Mouse (Mus musculus) midbrain, embryonic 15.5 days (tissue): ENCODE measurements around the gene Klhl8. TPM values are rescaled to one million over a fixed set of nuclear protein-coding genes. Genes with fewer than 3 reads are reported as not detected.

Source experiments
- ATAC-seq: fragments of 200-750 bp; cut with Nextera tagmentation; replicated peaks from 2 replicates; pipeline ENCODE4 v1.8.0; 2017; ENCODE audit warnings: moderate TSS enrichment
- H3K27ac ChIP-seq: fragments of 300-500 bp; sonication (generic); 2 replicates; pipeline ENCODE4 v1.5.1; 2015; ENCODE audit warnings: mild to moderate bottlenecking, inconsistent platforms
- H3K27me3 ChIP-seq: fragments of 300-500 bp; sonication (generic); replicated peaks from 2 replicates; pipeline ENCODE4 v1.6.1; 2015; ENCODE audit warnings: inconsistent platforms
- H3K36me3 ChIP-seq: fragments of 300-500 bp; sonication (generic); replicated peaks from 2 replicates; pipeline ENCODE4 v1.6.1; 2015; ENCODE audit warnings: inconsistent platforms
- H3K4me1 ChIP-seq: fragments of 300-500 bp; sonication (generic); 2 replicates; pipeline ENCODE4 v1.6.1; 2015; ENCODE audit warnings: inconsistent platforms
- H3K4me2 ChIP-seq: fragments of 300-500 bp; sonication (generic); 2 replicates; pipeline ENCODE4 v1.6.1; 2015; ENCODE audit warnings: inconsistent platforms, mild to moderate bottlenecking, moderate library complexity
- H3K4me3 ChIP-seq: fragments of 300-500 bp; sonication (generic); 2 replicates; pipeline ENCODE4 v1.5.1; 2015; ENCODE audit warnings: mild to moderate bottlenecking, inconsistent platforms
- H3K9ac ChIP-seq: fragments of 300-500 bp; sonication (generic); 2 replicates; pipeline ENCODE4 v1.6.1; 2015; ENCODE audit warnings: mild to moderate bottlenecking, inconsistent platforms
- H3K9me3 ChIP-seq: fragments of 300-500 bp; sonication (generic); 2 replicates; pipeline ENCODE4 v1.6.1; 2016; ENCODE audit warnings: inconsistent platforms
- WGBS: fragments of 180-500 bp; shearing (Covaris S2); methylation state at CpG from one replicate; pipeline ENCODE4 v1.1.7; 2015; ENCODE audit warnings: mixed read lengths; 5-methylcytosine and 5-hydroxymethylcytosine counted together
- polyA plus RNA-seq: library from polyadenylated mRNA; unstranded; fragments of >200 nt; fragmentation: Nextera tagmentation; extraction: Ambion mirVana; gene quantifications from 2 replicates; pipeline ENCODE4 v1.2.1, GENCODE M21; 2015

Klhl8 gene
- polyA plus RNA-seq, 1 experiment from 2014 or later = 46.4 TPM

DNA sequence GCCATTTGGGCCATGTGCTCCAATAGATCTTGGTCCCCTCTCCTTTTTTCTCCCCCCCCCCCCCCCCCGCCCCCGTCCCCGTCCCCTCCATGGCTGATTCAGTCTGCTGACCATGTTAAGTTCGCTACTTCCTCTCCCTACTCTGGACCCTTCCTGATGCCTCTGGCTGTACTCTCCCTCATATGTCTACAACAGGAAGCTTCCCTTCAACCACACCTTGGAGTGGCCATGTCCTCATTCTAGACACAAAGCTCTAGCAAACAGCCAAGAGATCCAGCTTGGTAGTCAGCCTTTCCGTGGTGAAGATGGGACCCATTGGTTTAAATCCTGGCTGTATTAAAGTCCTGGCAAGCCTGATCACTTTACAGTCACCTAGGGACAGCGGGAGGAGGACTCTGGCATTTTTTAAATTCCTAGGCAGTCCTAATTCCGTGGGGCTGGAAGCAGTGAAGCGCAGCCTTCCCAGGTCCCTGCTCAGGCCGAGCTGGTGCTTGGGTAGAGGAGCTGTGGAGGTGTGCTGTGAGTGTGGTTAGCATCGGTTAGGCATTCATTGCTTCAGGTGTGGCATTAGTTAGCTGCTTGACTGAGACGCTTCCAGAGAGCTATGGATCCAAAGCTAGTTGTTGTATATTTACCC is 74.8 kb downstream of the Klhl8 start:
- Histone ChIP-seq H3K4me2 (no peak overlapping the region), H3K27me3 (no peaks in the 10 kb centered on the region), H3K9me3 (no peaks in the 10 kb centered on the region), H3K36me3 (no peaks in the 10 kb centered on the region), H3K4me1 (no peaks in the 10 kb centered on the region), H3K9ac (no peak overlapping the region), H3K27ac (no peak overlapping the region), H3K4me3 (no peak overlapping the region)
- 68% methylated on average over 10 of the region's 11 CpGs for WGBS
- ATAC-seq = no peak

DNA sequence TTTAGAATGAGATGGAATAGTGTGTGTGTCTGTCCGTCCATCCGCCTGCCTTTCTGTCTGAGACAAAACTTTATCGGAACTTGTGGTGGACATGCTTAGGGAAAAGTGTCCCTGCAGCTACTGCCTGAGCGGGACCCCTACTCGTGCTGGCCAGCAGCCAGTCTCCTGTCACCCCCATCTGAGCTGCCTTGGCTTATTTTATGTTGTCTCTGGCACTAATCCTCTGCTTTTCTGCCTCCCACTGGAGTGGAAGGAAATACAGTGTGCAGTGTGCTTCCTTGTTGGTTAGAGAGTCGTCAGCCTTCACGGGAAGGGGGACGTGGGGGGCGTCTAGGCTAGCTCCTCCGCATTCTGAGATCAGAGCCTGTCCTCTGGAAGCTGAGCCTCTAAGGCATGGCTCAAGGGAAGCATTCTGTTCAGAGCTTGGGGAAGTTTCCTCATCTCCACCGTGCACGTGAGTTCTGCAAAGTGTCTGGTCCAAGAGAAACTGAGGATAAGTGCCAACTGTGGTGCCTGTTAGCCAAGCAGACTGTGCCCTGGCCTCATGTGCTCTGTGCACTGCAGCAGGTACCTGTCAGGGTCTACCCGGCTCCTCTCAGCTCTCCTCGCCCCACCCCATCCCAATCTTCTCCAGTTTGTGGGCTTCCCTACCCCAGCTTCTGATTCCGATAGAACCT is 75.5 kb downstream of the Klhl8 start:
- 77% methylated on average over 15 of the region's 15 CpGs for WGBS
- H3K4me1 ChIP-seq = no peaks in the 10 kb centered on the region
- no peak overlapping the region for H3K4me3 ChIP-seq
- no peaks in the 10 kb centered on the region for H3K27me3 ChIP-seq
- H3K27ac ChIP-seq = no peak overlapping the region
- H3K36me3 ChIP-seq = no peaks in the 10 kb centered on the region
- no peaks in the 10 kb centered on the region for H3K9me3 ChIP-seq
- no peak for ATAC-seq
- no peak overlapping the region for H3K4me2 ChIP-seq
- H3K9ac ChIP-seq = no peak overlapping the region

DNA sequence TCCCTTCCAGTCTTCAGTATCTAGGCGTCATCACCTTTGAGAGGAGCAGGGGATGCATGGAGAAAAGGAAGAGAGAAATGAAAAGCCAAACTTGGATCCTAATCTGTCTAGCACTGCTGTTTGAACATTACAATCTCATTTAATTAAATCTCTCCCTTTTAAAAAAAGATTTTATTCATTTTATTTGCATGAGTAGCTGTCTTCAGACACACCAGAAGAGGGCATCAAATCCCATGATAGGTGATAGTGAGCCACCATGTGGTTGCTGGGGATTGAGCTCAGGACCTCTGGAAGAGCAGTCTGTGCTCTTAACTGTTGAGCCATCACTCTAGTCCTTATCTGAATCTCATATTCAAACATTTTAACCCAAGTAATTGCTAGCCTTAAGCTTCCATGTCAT is 80.2 kb downstream of the Klhl8 start:
- 95% methylated on average over 1 of the region's 1 CpGs for WGBS
- H3K36me3 ChIP-seq = no peaks in the 10 kb centered on the region
- H3K4me3 ChIP-seq = no peak overlapping the region
- H3K9ac ChIP-seq = no peak overlapping the region
- no peaks in the 10 kb centered on the region for H3K27me3 ChIP-seq
- no peak overlapping the region for H3K27ac ChIP-seq
- no peaks in the 10 kb centered on the region for H3K9me3 ChIP-seq
- H3K4me2 ChIP-seq = no peak overlapping the region
- no peaks in the 10 kb centered on the region for H3K4me1 ChIP-seq
- no peak for ATAC-seq

DNA sequence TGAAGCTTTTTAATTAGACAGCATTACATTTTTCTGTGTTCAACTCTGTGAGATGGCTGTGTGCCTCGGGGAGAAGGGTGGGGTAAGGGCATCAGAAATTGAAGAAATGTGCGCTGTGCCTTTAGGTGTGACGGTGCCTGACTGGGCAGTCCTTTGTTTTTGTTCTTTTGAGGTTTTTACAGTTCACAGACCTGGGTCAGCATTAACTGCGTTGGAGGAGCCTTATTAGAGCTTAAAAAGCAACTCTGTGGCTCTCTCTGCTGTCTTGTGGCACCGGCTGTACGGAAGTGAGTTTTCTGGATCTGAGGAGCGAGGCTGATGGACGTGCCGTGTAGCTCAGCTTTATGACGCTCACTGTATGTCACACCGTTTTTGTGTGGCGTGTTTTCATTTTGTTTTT is 81.9 kb downstream of the Klhl8 start:
- WGBS = 69% methylated on average over 12 of the region's 12 CpGs
- no peaks in the 10 kb centered on the region for H3K36me3 ChIP-seq
- no peak overlapping the region for H3K4me3 ChIP-seq
- H3K27ac ChIP-seq = no peak overlapping the region
- no peaks in the 10 kb centered on the region for H3K4me1 ChIP-seq
- no peaks in the 10 kb centered on the region for H3K27me3 ChIP-seq
- H3K9me3 ChIP-seq = no peaks in the 10 kb centered on the region
- no peak for ATAC-seq
- no peak overlapping the region for H3K4me2 ChIP-seq
- no peak overlapping the region for H3K9ac ChIP-seq

DNA sequence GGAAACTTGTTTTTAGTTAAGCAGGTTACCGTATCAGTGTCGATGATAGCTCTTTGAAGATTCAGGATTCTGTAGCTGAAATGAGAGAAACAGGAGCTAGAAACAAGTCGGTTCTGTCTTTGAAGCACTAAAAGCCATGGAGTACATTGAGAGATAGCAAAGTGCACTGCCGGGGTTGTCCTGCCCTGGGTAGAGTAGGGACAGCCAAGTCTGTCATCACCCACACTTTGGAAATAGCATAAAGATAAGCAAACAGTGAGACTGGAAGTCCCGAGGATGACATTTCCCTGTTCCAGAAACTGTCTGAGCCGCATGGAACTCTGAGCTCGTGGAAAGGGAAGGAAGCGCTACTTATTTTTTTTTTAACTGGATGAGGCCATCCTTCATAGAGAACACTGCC is 82.3 kb downstream of the Klhl8 start:
- H3K27ac ChIP-seq = no peak overlapping the region
- H3K4me2 ChIP-seq = no peak overlapping the region
- no peak for ATAC-seq
- WGBS = 84% methylated on average over 8 of the region's 8 CpGs
- H3K36me3 ChIP-seq = no peaks in the 10 kb centered on the region
- no peaks in the 10 kb centered on the region for H3K27me3 ChIP-seq
- H3K9me3 ChIP-seq = no peaks in the 10 kb centered on the region
- no peak overlapping the region for H3K4me3 ChIP-seq
- no peaks in the 10 kb centered on the region for H3K4me1 ChIP-seq
- no peak overlapping the region for H3K9ac ChIP-seq

DNA sequence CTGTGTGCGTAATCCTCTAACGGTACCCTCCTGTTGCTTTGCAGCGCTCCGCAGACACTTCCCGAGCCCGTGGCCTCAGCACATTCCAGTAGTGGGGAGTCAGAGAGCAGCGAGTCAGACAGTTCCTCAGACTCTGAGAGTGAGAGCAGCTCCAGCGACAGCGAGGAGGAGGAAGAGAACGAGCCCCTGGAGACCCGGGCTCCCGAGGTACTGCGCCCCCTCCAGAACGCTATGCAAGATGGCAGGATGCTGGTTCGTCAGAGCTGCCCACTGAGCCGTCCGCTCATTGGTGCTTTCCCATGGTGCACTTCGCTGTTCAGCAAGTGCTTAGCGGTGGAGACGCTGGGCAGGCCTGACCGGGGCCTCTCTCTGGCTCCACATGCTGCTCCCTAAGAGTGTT is 82.8 kb downstream of the Klhl8 start:
- no peak overlapping the region for H3K4me2 ChIP-seq
- no peak for ATAC-seq
- no peaks in the 10 kb centered on the region for H3K27me3 ChIP-seq
- H3K9ac ChIP-seq = no peak overlapping the region
- no peaks in the 10 kb centered on the region for H3K9me3 ChIP-seq
- H3K27ac ChIP-seq = no peak overlapping the region
- no peaks in the 10 kb centered on the region for H3K36me3 ChIP-seq
- H3K4me1 ChIP-seq = no peaks in the 10 kb centered on the region
- 86% methylated on average over 21 of the region's 21 CpGs for WGBS
- no peak overlapping the region for H3K4me3 ChIP-seq

DNA sequence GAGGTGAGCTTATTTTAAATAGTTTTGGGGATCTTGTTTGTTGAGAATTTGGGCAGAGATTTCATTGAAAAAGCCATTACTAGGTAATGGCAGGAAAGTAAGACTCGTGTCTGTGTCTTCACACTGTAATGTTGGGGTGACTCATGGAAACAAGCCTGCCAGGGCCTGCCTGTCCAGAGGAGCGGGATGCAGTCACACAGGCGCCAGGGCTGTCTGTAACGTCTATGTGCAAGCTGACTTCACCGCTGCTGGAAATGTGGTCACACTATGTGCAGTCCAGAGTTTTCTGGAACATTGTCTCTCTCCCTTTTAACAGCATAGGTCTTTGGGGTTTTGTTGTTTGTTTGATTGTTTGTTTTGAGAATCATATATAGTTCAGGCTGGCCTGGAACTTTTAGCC is 88.1 kb downstream of the Klhl8 start:
- H3K4me1 ChIP-seq = no peaks in the 10 kb centered on the region
- no peaks in the 10 kb centered on the region for H3K9me3 ChIP-seq
- H3K27me3 ChIP-seq = no peaks in the 10 kb centered on the region
- no peak overlapping the region for H3K9ac ChIP-seq
- H3K27ac ChIP-seq = no peak overlapping the region
- ATAC-seq = no peak
- 93% methylated on average over 5 of the region's 5 CpGs for WGBS
- H3K36me3 ChIP-seq = no peaks in the 10 kb centered on the region
- H3K4me3 ChIP-seq = no peak overlapping the region
- no peak overlapping the region for H3K4me2 ChIP-seq

DNA sequence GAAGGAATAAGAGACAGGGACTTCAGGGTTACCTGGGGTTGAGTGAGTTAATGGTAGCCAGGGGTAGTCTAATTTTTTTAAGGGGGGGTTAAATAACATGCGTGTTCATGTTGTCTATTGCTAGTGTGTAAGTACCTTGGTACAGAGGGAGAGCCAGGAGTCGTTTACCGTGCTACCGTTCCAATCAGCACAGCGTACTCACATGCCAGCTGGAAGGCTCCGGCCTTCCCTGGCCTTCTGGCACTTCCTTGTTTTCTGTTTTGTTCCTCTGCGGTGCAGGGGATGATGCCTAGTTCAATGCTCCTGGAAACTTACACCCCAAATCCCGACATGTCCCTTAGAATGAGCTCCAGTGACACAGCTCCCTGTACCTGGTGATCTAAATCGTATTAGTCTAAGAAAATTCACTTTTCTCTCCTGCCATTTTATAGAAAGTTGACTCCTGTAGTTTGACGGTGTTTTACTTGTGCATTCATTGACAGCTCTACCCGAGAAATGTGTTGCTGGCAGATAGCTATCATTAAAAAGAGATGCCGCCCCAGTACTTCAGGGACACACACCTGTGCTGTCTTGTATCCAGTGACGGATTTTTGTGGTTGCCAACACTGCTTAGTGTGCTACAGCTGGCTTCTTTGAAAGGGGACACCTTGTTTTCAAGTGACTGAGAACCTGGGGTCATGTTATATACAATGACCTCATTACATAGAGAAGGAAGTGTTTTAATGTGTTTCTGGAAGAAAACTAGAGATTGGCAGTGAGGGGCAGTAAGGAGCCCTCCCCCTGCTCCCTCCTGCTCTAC is 89.4 kb downstream of the Klhl8 start:
- Histone ChIP-seq H3K27ac (no peak overlapping the region), H3K4me1 (no peaks in the 10 kb centered on the region), H3K9ac (no peak overlapping the region), H3K36me3 (no peaks in the 10 kb centered on the region), H3K9me3 (no peaks in the 10 kb centered on the region), H3K4me3 (no peak overlapping the region), H3K27me3 (no peaks in the 10 kb centered on the region), H3K4me2 (no peak overlapping the region)
- WGBS = 82% methylated on average over 13 of the region's 13 CpGs
- no peak for ATAC-seq

DNA sequence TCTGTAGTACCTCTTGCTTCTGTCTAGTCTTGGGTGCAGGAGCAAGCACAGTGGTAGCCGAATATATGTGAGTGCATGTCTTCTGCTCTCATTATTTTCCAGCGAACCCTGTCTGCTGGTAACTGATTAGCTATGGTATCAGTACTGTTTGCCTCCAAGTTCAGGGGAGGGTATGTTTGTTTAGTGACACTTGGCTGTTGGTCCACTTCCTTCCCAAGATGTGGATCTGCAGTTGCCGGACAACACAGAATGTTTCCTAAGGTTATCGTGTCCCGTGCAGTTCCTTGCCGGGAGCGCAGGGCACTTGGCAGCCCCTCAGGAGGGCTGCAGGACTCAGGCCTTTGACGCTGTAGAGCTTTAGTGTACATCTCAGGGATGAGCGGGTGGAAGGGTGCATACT is 90.0 kb downstream of the Klhl8 start:
- H3K9me3 ChIP-seq = no peaks in the 10 kb centered on the region
- H3K27ac ChIP-seq = no peak overlapping the region
- ATAC-seq = no peak
- 88% methylated on average over 9 of the region's 9 CpGs for WGBS
- H3K9ac ChIP-seq = no peak overlapping the region
- no peaks in the 10 kb centered on the region for H3K27me3 ChIP-seq
- H3K4me1 ChIP-seq = no peaks in the 10 kb centered on the region
- no peak overlapping the region for H3K4me2 ChIP-seq
- H3K4me3 ChIP-seq = no peak overlapping the region
- no peaks in the 10 kb centered on the region for H3K36me3 ChIP-seq

DNA sequence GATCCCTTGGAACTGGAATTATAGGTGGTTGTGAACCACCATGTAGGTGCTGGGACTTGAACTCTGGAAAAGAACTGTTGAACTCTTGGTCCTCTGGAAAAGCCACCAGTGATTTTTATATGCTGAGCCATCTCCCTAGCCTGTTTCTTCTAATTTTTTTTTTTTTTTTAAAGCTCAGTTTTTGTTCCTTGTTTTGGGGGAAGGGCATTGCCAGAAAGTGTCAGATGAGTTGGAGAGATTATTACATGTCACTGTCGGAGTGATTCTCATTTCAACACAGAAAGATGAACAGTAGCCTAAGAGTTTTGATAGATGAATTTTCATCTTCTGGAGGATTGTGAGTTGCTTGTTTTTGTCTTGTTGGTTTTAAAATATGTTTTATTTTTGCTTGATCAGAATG is 91.4 kb downstream of the Klhl8 start:
- Histone ChIP-seq H3K36me3 (no peaks in the 10 kb centered on the region), H3K9ac (no peak overlapping the region), H3K27me3 (no peaks in the 10 kb centered on the region), H3K4me1 (no peaks in the 10 kb centered on the region), H3K27ac (no peak overlapping the region), H3K9me3 (no peaks in the 10 kb centered on the region), H3K4me2 (no peak overlapping the region), H3K4me3 (no peak overlapping the region)
- 100% methylated on average over 1 of the region's 1 CpGs for WGBS
- ATAC-seq = no peak

DNA sequence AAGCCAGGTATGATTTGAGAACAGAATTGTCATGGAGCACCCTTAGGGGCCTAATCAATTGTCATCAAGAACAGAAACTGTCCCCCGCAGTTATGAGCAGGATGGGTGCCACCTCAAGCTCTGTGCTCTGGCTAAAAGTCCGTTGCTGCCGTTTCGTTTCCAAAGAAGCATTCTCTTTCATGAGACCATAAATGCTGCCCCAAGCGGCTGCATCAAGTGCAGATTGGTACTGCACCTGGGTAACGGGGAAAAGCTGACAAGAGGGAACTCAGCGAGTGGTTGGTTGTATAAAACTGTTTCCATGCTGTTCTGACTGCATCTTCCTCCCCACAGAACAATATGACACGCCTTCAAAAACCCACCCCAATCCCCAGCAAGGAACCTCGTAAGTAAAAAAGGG is 92.5 kb downstream of the Klhl8 start:
- 82% methylated on average over 9 of the region's 9 CpGs for WGBS
- ATAC-seq = no peak
- no peak overlapping the region for H3K9ac ChIP-seq

DNA sequence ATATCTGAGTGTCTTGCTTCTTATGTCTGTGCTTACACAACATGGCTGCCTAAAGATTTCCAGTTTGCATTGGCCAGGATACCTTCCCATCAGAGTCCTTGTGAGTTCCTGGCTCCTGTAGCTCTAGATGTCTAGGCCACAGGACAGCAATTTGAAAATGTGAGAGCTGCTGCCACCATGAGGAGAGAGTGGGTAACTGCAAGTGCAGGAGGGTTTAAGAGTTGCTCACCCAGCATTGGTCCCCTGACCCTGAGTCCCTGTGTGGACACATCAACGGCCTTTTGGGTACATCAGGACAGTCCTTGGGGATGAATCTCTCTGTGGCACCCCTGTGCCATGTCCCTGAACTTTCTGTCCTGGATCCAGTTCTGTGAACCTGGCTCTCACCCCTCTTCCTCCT is 93.3 kb downstream of the Klhl8 start:
- 28% methylated on average over 1 of the region's 1 CpGs for WGBS
- ATAC-seq = peak; percentile 61
- no peak overlapping the region for H3K4me3 ChIP-seq
- no peaks in the 10 kb centered on the region for H3K27me3 ChIP-seq
- H3K36me3 ChIP-seq = no peaks in the 10 kb centered on the region
- no peaks in the 10 kb centered on the region for H3K4me1 ChIP-seq
- H3K27ac ChIP-seq = no peak overlapping the region
- no peak overlapping the region for H3K4me2 ChIP-seq
- H3K9me3 ChIP-seq = no peaks in the 10 kb centered on the region
- H3K9ac ChIP-seq = no peak overlapping the region

More for the DNA sequence above, 92.5 kb downstream of the Klhl8 start:
- H3K27ac ChIP-seq = no peak overlapping the region
- H3K4me1 ChIP-seq = no peaks in the 10 kb centered on the region
- H3K36me3 ChIP-seq = no peaks in the 10 kb centered on the region
- H3K4me2 ChIP-seq = no peak overlapping the region
- H3K27me3 ChIP-seq = no peaks in the 10 kb centered on the region
- H3K4me3 ChIP-seq = no peak overlapping the region
- no peaks in the 10 kb centered on the region for H3K9me3 ChIP-seq

DNA sequence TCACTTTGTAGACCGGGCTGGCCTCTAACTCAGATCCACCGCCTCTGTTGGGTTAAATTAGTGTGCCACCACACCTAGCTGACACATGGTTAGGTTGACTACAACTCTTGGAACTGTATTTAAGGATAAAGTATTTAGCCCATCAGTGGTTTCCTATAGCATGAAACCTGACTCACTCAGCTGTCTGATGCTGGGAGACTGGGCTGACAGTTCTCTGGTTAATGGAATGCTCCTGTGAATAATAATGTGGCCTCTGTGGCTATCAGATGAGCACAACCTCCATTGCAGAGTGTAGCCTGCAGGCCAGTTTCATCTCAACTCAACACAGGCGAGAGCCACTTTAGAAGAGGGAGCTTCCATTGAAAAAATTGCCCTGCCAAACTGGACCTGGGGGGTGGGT is 94.3 kb downstream of the Klhl8 start:
- Histone ChIP-seq H3K4me2 (no peak overlapping the region), H3K9me3 (no peaks in the 10 kb centered on the region), H3K4me1 (no peaks in the 10 kb centered on the region), H3K9ac (no peak overlapping the region), H3K36me3 (no peaks in the 10 kb centered on the region), H3K4me3 (no peak overlapping the region), H3K27me3 (no peaks in the 10 kb centered on the region), H3K27ac (no peak overlapping the region)
- ATAC-seq = no peak
- 88% methylated on average over 3 of the region's 3 CpGs for WGBS
